Mouse (Mus musculus) kidney, adult 2 months (tissue): ENCODE measurements around the gene Siva1.

Source experiments
- CTCF ChIP-seq: fragments of 200-500 bp; conservative IDR thresholded peaks from 2 replicates; pipeline ENCODE4 v1.5.1; 2011; ENCODE audit warnings: low read depth, mild to moderate bottlenecking, control low read depth, low read length, moderate library complexity, mixed read lengths; ENCODE audit not compliant: insufficient read depth, insufficient read length
- POLR2A ChIP-seq: fragments of 200-500 bp; IDR thresholded peaks from one replicate; pipeline ENCODE4 v1.6.1; 2011; ENCODE audit warnings: low read depth, low read length, control low read depth

GRCm38 (mm10) chr12:112630796-112631195, 13.7 kb upstream of the Siva1 start:
- TF ChIP-seq CTCF (no peak), POLR2A (no peak)
